Mouse (Mus musculus): ENCODE measurements at regions not wholly inside any gene's neighbourhood (a gene's known extent, or its start where the extent isn't known, plus 50 kb on each side); places are given as distances from the start of the nearest gene placed in this dataset.

DNA sequence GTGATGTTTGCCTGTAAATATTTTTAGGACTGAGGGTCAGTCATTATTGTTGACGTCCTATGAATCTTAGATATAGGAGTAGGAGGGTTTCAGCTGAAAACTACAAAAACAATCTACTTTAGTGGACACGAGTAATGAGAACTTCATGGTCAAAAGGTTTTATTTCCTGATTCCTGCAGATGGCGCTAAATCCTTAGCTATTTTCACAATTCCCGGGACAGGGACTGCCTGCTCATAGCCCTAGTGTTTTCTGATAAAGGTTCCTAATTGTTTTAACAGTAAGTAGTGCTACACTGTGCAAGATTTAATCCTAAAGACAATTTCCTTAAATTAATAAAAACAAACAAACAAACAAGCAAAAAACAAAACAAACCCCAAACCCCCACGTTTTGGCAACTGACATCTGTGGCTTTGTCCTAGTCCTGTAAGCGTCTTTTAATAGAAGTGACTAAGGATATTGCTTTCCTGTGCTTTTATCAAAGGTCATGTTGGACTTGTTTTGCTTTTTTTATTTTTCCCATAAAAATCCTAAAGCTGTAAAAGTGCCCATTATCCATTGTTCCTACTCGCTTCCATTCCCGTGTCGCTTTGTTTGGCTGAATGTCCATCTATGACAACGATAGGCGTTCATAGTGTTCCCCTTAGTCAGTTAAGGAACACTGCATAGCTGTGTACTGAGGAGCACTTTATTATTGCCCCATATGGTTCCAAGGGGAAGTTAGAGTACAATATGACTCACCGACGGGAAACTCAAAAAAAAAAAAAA lies 53.5 kb upstream of the Akr1e1 start:
- no peak for DNase-seq (ENCODE audit: low spot score in 2 of 2)

All from thymus, postnatal 10 days (tissue).